Mouse (Mus musculus) liver, adult 2 months (tissue): Measurements from ENCODE around the gene Cped1. TPM values are rescaled to one million over a fixed set of nuclear protein-coding genes. Genes with fewer than 3 reads are reported as not detected.

Source experiments
- DNase-seq: peaks from one replicate; pipeline ENCODE4 v3.0.0-alpha.2; 2011; ENCODE audit warnings: low read depth, low spot score; ENCODE audit errors: extremely low read depth
- H3K27ac ChIP-seq: fragments of 200-500 bp; replicated peaks from 2 replicates; pipeline ENCODE4 v1.5.1; 2012; ENCODE audit warnings: low read depth, mild to moderate bottlenecking, control low read depth, inconsistent platforms, low read length; ENCODE audit not compliant: insufficient read depth
- H3K27me3 ChIP-seq: fragments of 200-500 bp; 2 replicates; pipeline ENCODE4 v1.6.1; 2012; ENCODE audit warnings: mild to moderate bottlenecking, moderate library complexity, low read length, inconsistent platforms; ENCODE audit not compliant: control insufficient read depth, insufficient read depth
- H3K36me3 ChIP-seq: fragments of 200-500 bp; 2 replicates; pipeline ENCODE4 v1.6.1; 2012; ENCODE audit warnings: low read length, inconsistent platforms; ENCODE audit not compliant: control insufficient read depth, insufficient read depth
- H3K4me1 ChIP-seq: fragments of 200-500 bp; 2 replicates; pipeline ENCODE4 v1.6.1; 2011; ENCODE audit warnings: low read length; ENCODE audit not compliant: control insufficient read depth, insufficient read depth
- H3K4me3 ChIP-seq: fragments of 200-500 bp; 2 replicates; pipeline ENCODE4 v1.5.1; 2011; ENCODE audit warnings: low read depth, mild to moderate bottlenecking, control low read depth, low read length, moderate library complexity; ENCODE audit not compliant: insufficient read depth
- H3K79me2 ChIP-seq: fragments of 200-500 bp; 2 replicates; pipeline ENCODE4 v1.6.1; 2012; ENCODE audit warnings: inconsistent platforms, mild to moderate bottlenecking, low read length, moderate library complexity; ENCODE audit not compliant: control insufficient read depth, insufficient read depth
- H3K9ac ChIP-seq: fragments of 200-500 bp; 2 replicates; pipeline ENCODE4 v1.6.1; 2012; ENCODE audit warnings: low read depth, mild to moderate bottlenecking, control low read depth, inconsistent platforms, low read length
- CTCF ChIP-seq: fragments of 200-500 bp; IDR thresholded peaks from 2 replicates; pipeline ENCODE4 v1.5.1; 2011; ENCODE audit warnings: low read depth, low read length, control low read depth
- POLR2A ChIP-seq: fragments of 200-500 bp; IDR thresholded peaks from 2 replicates; pipeline ENCODE4 v1.6.1; 2011; ENCODE audit warnings: low read length, control low read depth; ENCODE audit not compliant: insufficient read depth; ENCODE audit errors: extremely low read depth
- WGBS: fragments of 180-500 bp; shearing (Covaris S2); methylation state at CpG from one replicate; pipeline ENCODE4 v1.1.7; 2018; 5-methylcytosine and 5-hydroxymethylcytosine counted together
- polyA plus RNA-seq: library from polyadenylated mRNA; depleted of rRNA; stranded (reverse); fragments of >200 nt; gene quantifications from 2 replicates; pipeline ENCODE4 v1.2.3, GENCODE M21; 2012
- total RNA-seq: library from RNA; depleted of rRNA; stranded (reverse); fragments of >200 nt; gene quantifications from 2 replicates; pipeline ENCODE4 v1.2.3, GENCODE M21; 2014

Gene Cped1
- total and polyA plus RNA-seq, 2 experiments: 6.0 to 63.6 TPM

DNA sequence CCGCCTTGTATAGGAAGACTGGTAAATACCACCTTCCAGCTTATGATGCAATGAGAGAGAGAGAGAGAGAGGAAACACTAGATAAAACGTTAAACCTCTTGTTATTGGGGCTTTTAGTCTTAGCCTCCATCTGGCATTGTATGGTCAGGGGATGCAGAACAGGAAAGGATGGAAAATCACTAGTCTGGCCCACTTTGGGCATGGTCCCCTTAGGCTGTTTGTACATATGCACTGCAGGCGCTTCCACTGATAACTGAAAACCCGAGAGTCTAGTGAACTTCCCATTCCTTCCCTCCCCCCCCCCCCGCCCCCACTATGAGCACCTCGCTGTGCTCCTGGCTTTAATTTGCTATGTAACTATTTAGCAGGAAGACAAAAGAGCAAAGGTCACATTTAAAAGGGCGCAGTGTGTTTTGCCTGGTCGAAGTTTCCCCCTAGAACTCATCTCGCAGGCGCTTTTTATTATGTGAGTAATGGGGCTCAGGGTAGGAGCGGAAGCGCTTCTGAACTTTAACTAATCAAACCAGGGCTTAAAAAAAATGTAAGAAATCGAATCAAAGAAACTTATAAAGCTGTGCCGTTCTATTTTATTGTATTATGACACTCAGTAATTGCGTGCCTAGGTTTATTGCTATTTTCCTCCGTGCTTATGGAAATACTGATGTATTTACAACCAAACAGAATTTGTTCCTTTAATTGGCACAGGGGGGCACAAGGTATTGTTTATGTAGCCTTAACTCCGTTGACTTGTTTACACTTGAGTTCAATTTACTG, 40.1 kb downstream of the Cped1 start:
- no peaks in the 10 kb centered on the region for H3K36me3 ChIP-seq
- peaks cover 13% of the 10 kb centered on the region; the same call in 1 of the 2 replicates for H3K79me2 ChIP-seq
- 8% methylated on average over 17 of the region's 17 CpGs for WGBS
- 0 out of 2 replicates have a peak overlapping the region, but pooled peaks have one; percentile 29 for H3K9ac ChIP-seq
- peak overlapping the region; percentile 54; the same call in 1 of the 2 replicates for H3K4me3 ChIP-seq
- TF ChIP-seq POLR2A (no peak), CTCF (no peak)
- H3K27me3 ChIP-seq: no peaks in the 10 kb centered on the region
- peak; percentile 84 for DNase-seq
- H3K4me1 ChIP-seq: peaks cover 12% of the 10 kb centered on the region
- peak overlapping the region; percentile 48 for H3K27ac ChIP-seq

DNA sequence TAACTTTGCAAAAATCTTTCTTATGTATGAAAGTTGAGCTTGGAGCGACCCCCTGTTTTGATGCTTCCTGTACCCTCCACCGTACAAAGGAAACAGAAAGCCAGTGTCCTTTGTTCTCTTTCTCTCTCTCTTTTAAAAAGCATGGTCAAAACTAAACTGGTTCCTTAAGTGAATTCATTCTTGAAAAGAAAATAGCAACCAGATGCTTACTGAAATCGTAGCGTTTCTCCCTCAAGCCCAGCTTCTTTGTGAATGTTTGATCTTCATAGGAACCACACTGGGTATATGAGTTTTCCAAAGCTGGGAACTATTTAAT, 40.6 kb downstream of the Cped1 start:
- Histone ChIP-seq H3K9ac (0 out of 2 replicates have a peak overlapping the region, but pooled peaks have one; percentile 29), H3K27me3 (no peaks in the 10 kb centered on the region), H3K27ac (peak overlapping the region; percentile 48), H3K4me3 (peak overlapping the region; percentile 54; the same call in 1 of the 2 replicates), H3K4me1 (peaks cover 12% of the 10 kb centered on the region), H3K36me3 (no peaks in the 10 kb centered on the region), H3K79me2 (peaks cover 13% of the 10 kb centered on the region; the same call in 1 of the 2 replicates)
- 13% methylated on average over 4 of the region's 4 CpGs for WGBS
- peak; percentile 35 for DNase-seq
- TF ChIP-seq POLR2A (no peak), CTCF (no peak)

DNA sequence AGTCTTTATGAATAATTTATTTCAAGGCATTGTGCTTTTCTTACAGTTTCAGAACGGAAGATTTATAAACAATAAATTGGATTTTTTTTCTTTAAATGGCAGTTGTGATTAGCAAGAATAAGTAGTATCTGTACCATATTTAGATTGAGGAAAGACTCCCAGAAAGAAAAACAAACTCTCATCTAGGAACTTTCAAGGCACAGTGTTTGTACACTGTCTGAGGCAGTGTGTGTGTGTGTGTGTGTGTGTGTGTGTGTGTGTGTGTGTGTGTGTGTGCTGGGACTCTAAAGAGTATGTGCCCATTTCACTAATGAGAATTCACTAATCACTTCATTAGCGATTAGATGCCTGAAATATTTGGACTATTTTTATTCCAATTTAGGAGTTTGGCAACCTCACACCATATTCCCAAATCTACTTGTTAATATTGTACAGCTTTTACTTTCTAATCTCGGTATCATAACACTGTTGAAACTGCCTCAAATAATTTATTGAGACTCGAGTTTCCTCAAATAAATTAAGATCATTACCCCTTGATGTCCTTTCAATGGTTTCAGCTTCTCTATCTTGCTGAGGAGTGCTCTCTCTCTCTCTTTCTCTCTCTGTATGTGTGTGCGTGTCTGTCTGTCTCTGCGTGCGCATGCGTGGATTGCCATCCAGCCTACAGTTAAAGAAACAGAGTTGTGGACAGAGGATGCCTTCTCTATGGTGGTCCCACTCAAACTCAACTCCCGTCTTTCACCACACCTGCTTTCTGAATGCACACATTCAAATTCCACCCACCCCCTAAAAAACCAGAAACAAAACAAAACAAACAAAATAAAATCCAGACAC, 41.3 kb downstream of the Cped1 start:
- Histone ChIP-seq H3K9ac (no peak overlapping the region), H3K4me3 (peak overlapping the region; percentile 54; the same call in 1 of the 2 replicates), H3K4me1 (peaks cover 12% of the 10 kb centered on the region), H3K27me3 (no peaks in the 10 kb centered on the region), H3K27ac (no peak overlapping the region; the same call in 1 of the 2 replicates), H3K79me2 (peaks cover 13% of the 10 kb centered on the region; the same call in 1 of the 2 replicates), H3K36me3 (no peaks in the 10 kb centered on the region)
- peak; percentile 32 for DNase-seq
- TF ChIP-seq CTCF: no peak
- no peak for TF ChIP-seq POLR2A
- WGBS: 46% methylated on average over 9 of the region's 9 CpGs

DNA sequence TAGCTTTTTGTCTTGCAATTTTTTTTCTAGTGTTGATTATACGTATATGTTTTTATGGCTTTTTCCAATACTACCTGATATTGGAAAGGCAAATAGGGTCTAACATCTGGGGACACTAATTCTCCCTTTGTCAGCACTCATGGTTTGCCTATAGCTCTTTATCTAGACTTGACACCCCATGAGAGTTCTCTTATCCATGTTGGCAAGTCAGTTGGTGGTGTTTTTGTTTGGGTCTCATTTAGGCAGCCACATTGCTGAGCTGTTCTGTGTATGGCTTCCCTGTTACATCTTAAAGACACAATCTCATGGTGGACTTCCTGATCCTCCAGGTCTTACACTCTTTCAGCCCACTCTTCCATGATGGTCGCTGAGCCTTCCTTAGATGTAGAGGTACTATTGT, 42.1 kb downstream of the Cped1 start:
- DNase-seq: no peak
- TF ChIP-seq POLR2A (no peak), CTCF (no peak)
- Histone ChIP-seq H3K9ac (no peak overlapping the region), H3K4me1 (peaks cover 12% of the 10 kb centered on the region), H3K36me3 (no peaks in the 10 kb centered on the region), H3K27ac (no peak overlapping the region), H3K27me3 (no peaks in the 10 kb centered on the region), H3K79me2 (peaks cover 13% of the 10 kb centered on the region; the same call in 1 of the 2 replicates), H3K4me3 (no peak overlapping the region)
- 99% methylated on average over 2 of the region's 2 CpGs for WGBS

DNA sequence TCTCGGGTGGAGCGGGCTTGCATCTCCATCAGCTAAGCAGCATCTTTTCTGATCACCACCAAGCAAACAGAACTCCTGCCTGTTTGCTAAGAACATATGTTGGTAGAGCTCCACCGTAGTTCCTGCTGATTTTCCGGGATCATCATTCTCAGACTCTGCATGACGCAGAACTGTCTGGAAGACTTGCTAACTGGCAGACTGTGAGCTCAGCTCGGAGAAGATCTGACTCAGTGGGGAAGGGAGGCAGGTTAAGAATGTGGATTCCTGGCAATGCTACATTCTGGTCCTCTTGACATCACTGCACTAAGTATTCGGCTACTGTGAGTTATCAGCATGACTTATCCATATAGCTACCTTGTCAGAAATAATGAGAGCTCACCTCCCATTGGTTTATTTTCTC, 44.7 kb downstream of the Cped1 start:
- H3K27ac ChIP-seq: no peak overlapping the region
- peaks cover 15% of the 10 kb centered on the region; the same call in 1 of the 2 replicates for H3K79me2 ChIP-seq
- H3K36me3 ChIP-seq: no peaks in the 10 kb centered on the region
- no peak for DNase-seq
- H3K9ac ChIP-seq: no peak overlapping the region
- H3K27me3 ChIP-seq: no peaks in the 10 kb centered on the region
- H3K4me1 ChIP-seq: peaks cover 12% of the 10 kb centered on the region
- TF ChIP-seq POLR2A (no peak), CTCF (no peak)
- 74% methylated on average over 7 of the region's 7 CpGs for WGBS
- H3K4me3 ChIP-seq: no peak overlapping the region
